8 mouse cellular contexts compared by ENCODE assay signal in the genomic region with DNA sequence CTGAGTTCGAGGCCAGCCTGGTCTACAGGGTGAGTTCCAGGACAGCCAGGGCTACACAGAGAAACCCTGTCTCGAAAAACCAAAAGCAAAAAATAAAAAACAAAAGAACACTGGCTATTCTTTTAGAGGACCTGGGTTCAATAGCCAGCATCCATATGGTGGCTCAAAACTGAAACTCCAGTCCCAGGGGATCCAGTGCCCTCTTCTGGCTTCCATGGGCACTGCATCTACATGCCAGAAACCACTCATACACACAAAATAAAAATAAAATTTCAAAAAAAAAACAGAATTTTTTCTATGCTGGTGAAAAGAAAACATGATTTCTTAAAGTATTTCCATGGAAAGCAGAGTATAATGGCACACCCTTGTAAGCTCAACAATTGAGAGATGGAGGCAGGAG. TPM values are rescaled to one million over a fixed set of nuclear protein-coding genes. Genes with fewer than 3 reads are reported as not detected.
DNase-seq lines count a peak whose midpoint lies in the region; TF ChIP-seq lines count a peak whose summit lies in the region.

No protein-coding gene starts in this region.

- TF ChIP-seq POLR2A in heart, adult 2 months (IDR thresholded peaks at IDR 0.05; ENCODE audit: insufficient read depth, low read depth, low read length) = no peak
- no peak for TF ChIP-seq POLR2A in CH12.LX (IDR thresholded peaks at IDR 0.05; ENCODE audit: low read depth, low read length)
- no peak for TF ChIP-seq POLR2A in bone marrow macrophage, adult 2 months (IDR thresholded peaks at IDR 0.05; ENCODE audit: borderline replicate concordance, low read depth, low read length)

- in situ Hi-C loops in CH12.LX (cut with MboI; ENCODE audit: low pct_ligation_motif_present, low pct_unique_long_range_greater_than_20kb, low sequenced_read_pairs) = no loop called here

- dilution Hi-C loops in CH12.LX (cut with MboI; ENCODE audit: extremely low pct_ligation_motif_present, extremely low pct_unique_long_range_greater_than_20kb, low sequenced_read_pairs) = no loop called here

- TF ChIP-seq RAD21 in CH12.LX (IDR thresholded peaks at IDR 0.05; ENCODE audit: low read depth, low read length) = peak; percentile 57

- peak in 1 of 2 experiments; percentile 61 for DNase-seq in heart, adult 2 months
- DNase-seq in heart, adult 11 months = no peak
- DNase-seq in CH12.LX (ENCODE audit: extremely low read depth) = peak; percentile 43
- peak; percentile 58 for DNase-seq in lung, postnatal 14 days
- DNase-seq in thymus, postnatal 25 days = peak; percentile 60
- no peak for DNase-seq in Muller cell, postnatal 12 days (ENCODE audit: inconsistent ontology term)
- no peak for DNase-seq in hindbrain, embryonic 10.5 days (ENCODE audit: low spot score)

- no peaks in the 10 kb centered on the region for H3K27me3 ChIP-seq in heart, adult 2 months (ENCODE audit: control insufficient read depth, insufficient read depth, low read length)
- no peaks in the 10 kb centered on the region for H3K27me3 ChIP-seq in CH12.LX (replicated peaks)
- H3K27me3 ChIP-seq in hindbrain, embryonic 10.5 days (ENCODE audit: insufficient read depth, poor library complexity, severe bottlenecking) = no peaks in the 10 kb centered on the region

- H3K4me2 ChIP-seq in CH12.LX (ENCODE audit: insufficient read depth, low read depth, poor library complexity, severe bottlenecking) = no peak overlapping the region

- no peak overlapping the region for H3K27ac ChIP-seq in heart, adult 2 months
- H3K27ac ChIP-seq in CH12.LX (ENCODE audit: insufficient read depth, low read depth) = no peak overlapping the region
- H3K27ac ChIP-seq in bone marrow macrophage, adult 2 months (ENCODE audit: insufficient read depth, low read depth, low read length) = no peak overlapping the region
- H3K27ac ChIP-seq in hindbrain, embryonic 10.5 days = no peak overlapping the region

- peaks cover 7% of the 10 kb centered on the region; the same call in 1 of the 2 replicates for H3K79me2 ChIP-seq in heart, adult 2 months (replicated peaks; ENCODE audit: control insufficient read depth, insufficient read depth, low read length)
- peaks cover 51% of the 10 kb centered on the region for H3K79me2 ChIP-seq in CH12.LX (replicated peaks; ENCODE audit: control insufficient read depth, extremely low read depth, insufficient read depth, poor library complexity, severe bottlenecking)

- WGBS in heart, adult 2 months = 96% methylated on average over 2 of the region's 2 CpGs
- 88% methylated on average over 2 of the region's 2 CpGs for WGBS in hindbrain, embryonic 10.5 days

- TF ChIP-seq CTCF in heart, adult 2 months (IDR thresholded peaks at IDR 0.05) = peak; percentile 78
- TF ChIP-seq CTCF in CH12.LX (conservative IDR thresholded peaks at IDR 0.05 in 1 of 2, IDR thresholded peaks at IDR 0.05 in 1 of 2; ENCODE audit: low read depth in 2 of 2, low read length in 2 of 2) = peak; percentile 39 to 79
- TF ChIP-seq CTCF in bone marrow macrophage, adult 2 months (IDR thresholded peaks at IDR 0.05; ENCODE audit: low read depth, low read length) = peak; percentile 44; the same call in 1 of the 2 replicates

- no peak overlapping the region for H3K4me3 ChIP-seq in heart, adult 2 months
- no peak overlapping the region for H3K4me3 ChIP-seq in CH12.LX (replicated peaks in 1 of 3; ENCODE audit: low read depth in 2 of 3, low read length in 2 of 3, poor library complexity in 1 of 3)
- H3K4me3 ChIP-seq in bone marrow macrophage, adult 2 months (ENCODE audit: insufficient read depth, low read length) = no peak overlapping the region
- no peak overlapping the region for H3K4me3 ChIP-seq in hindbrain, embryonic 10.5 days

- peaks cover 13% of the 10 kb centered on the region for H3K4me1 ChIP-seq in heart, adult 2 months (ENCODE audit: control insufficient read depth, insufficient read depth, low read length)
- peaks cover 0 to 20% of the 10 kb centered on the region in 2 experiments; a peak in 2 of 4 replicates for H3K4me1 ChIP-seq in CH12.LX (ENCODE audit: control insufficient read depth in 1 of 2, insufficient read depth in 2 of 2)
- H3K4me1 ChIP-seq in bone marrow macrophage, adult 2 months (ENCODE audit: control insufficient read depth, insufficient read depth, low read length) = peaks cover 9% of the 10 kb centered on the region
- no peaks in the 10 kb centered on the region for H3K4me1 ChIP-seq in hindbrain, embryonic 10.5 days (replicated peaks)

- no peak for TF ChIP-seq EP300 in heart, adult 2 months (IDR thresholded peaks at IDR 0.05; ENCODE audit: insufficient read depth, low read depth, low read length)
- no peak for TF ChIP-seq EP300 in CH12.LX (IDR thresholded peaks at IDR 0.05; ENCODE audit: low read length)

- intact Hi-C loops in heart, adult 2 months (cut with DNase I) = loop anchor here (1.0 kb wide), 1 partner anchor 34 kb away; no protein-coding TSS in a partner anchor

- no peak overlapping the region for H3K9ac ChIP-seq in heart, adult 2 months (ENCODE audit: low read depth, low read length)
- no peak overlapping the region for H3K9ac ChIP-seq in CH12.LX (ENCODE audit: insufficient read depth, low read depth)

- H3K36me3 ChIP-seq in heart, adult 2 months (ENCODE audit: control insufficient read depth, insufficient read depth, low read length) = peaks cover 32% of the 10 kb centered on the region
- peaks cover 10 to 53% of the 10 kb centered on the region in 2 experiments for H3K36me3 ChIP-seq in CH12.LX (replicated peaks in 1 of 2; ENCODE audit: control insufficient read depth in 1 of 2, insufficient read depth in 1 of 2, low read length in 1 of 2)
- peaks cover 11% of the 10 kb centered on the region; the same call in 1 of the 2 replicates for H3K36me3 ChIP-seq in hindbrain, embryonic 10.5 days

- H3K9me3 ChIP-seq in CH12.LX (replicated peaks; ENCODE audit: low read length) = no peaks in the 10 kb centered on the region
- no peaks in the 10 kb centered on the region for H3K9me3 ChIP-seq in hindbrain, embryonic 10.5 days

TF ChIP-seq in CH12.LX, 34 proteins besides CTCF, POLR2A, EP300 and RAD21:
- TF ChIP-seq MYC (IDR thresholded peaks at IDR 0.05; ENCODE audit: low read depth, low read length) (0 out of 2 replicates have a peak, but pooled peaks have one; percentile 14), MAZ (IDR thresholded peaks at IDR 0.05; ENCODE audit: low read depth, low read length) (no peak), JUND (conservative IDR thresholded peaks at IDR 0.05; ENCODE audit: low read depth, low read length) (no peak), E2F4 (IDR thresholded peaks at IDR 0.05; ENCODE audit: insufficient replicate concordance, low read depth, low read length) (no peak), SMC3 (IDR thresholded peaks at IDR 0.05; ENCODE audit: low read depth, low read length) (peak; percentile 69), IRF4 (IDR thresholded peaks at IDR 0.05; ENCODE audit: low read depth, low read length) (peak; percentile 28; the same call in 1 of the 2 replicates), MAFK (IDR thresholded peaks at IDR 0.05; ENCODE audit: insufficient replicate concordance, low read length) (no peak)
TF ChIP-seq in CH12.LX: peak in this region for 3.

RNA-seq across cellular contexts. Expression of a gene that starts 18.3 kb away (rescaled TPM):
- 100 to 1,000 TPM; 155 to 170 TPM for total RNA-seq in heart, adult 2 months (2021)
- 69.3 and 112 TPM in 2 replicates for polyA plus RNA-seq in heart, adult 2 months (2012; rRNA removed)
- 42.7 and 45.7 TPM in 2 replicates for total RNA-seq in CH12.LX (2012; rRNA removed)
- total RNA-seq in CH12.LX (2014; rRNA removed) = 51.9 and 60.6 TPM in 2 replicates
- 91.8 and 103 TPM in 2 replicates for polyA plus RNA-seq in CH12.LX (2012; ENCODE audit: insufficient read length, low read depth)
- 113 and 124 TPM in 2 replicates for polyA plus RNA-seq in bone marrow macrophage, adult 2 months (2012; ENCODE audit: insufficient read depth, insufficient read length, missing spikeins)
- 143 and 167 TPM in 2 replicates for polyA plus RNA-seq in hindbrain, embryonic 10.5 days (2016; fragmentation: Nextera tagmentation; extraction: Ambion mirVana)

RNA-seq across cellular contexts. Expression of a gene that starts 47.7 kb away (rescaled TPM):
- total RNA-seq in heart, adult 2 months (2021) = 10 to 100 TPM; 34.2 to 41.3 TPM
- polyA plus RNA-seq in heart, adult 2 months (2012; rRNA removed) = 47.2 and 74.2 TPM in 2 replicates
- 47.0 and 74.9 TPM in 2 replicates for total RNA-seq in CH12.LX (2012; rRNA removed)
- 75.1 and 76.4 TPM in 2 replicates for total RNA-seq in CH12.LX (2014; rRNA removed)
- polyA plus RNA-seq in CH12.LX (2012; ENCODE audit: insufficient read length, low read depth) = 119 and 125 TPM in 2 replicates
- polyA plus RNA-seq in bone marrow macrophage, adult 2 months (2012; ENCODE audit: insufficient read depth, insufficient read length, missing spikeins) = 35.9 and 40.1 TPM in 2 replicates
- 119 TPM in 2 replicates for polyA plus RNA-seq in hindbrain, embryonic 10.5 days (2016; fragmentation: Nextera tagmentation; extraction: Ambion mirVana)

Comparison
In these comparisons a context has a peak if more than half of its experiments do, and no peak if none do; other contexts are left out.
1. DNase-seq: peak in CH12.LX (single experiment), lung, postnatal 14 days (single experiment) and thymus, postnatal 25 days (single experiment); none in heart, adult 11 months (single experiment), Muller cell, postnatal 12 days (single experiment) and hindbrain, embryonic 10.5 days (single experiment).
2. Peak in every context shown above with its lines, with median percentiles within 50 percentile points of each other: CTCF ChIP-seq.